Mouse (Mus musculus): ENCODE results near the gene Mlc1. TPM values are rescaled to one million over a fixed set of nuclear protein-coding genes. Genes with fewer than 3 reads are reported as not detected.

Mlc1 gene
- total RNA-seq (2021) = not detected

GRCm38 (mm10) chr15:88978281-88979137, at the start of gene Mlc1:
Gene Mlc1, minus strand, starts transcription at chr15:88979007.
- no peak for DNase-seq

- DNase-seq = no peak
These were observed 41.7 kb upstream of the Mlc1 start for GRCm38 (mm10) chr15:89020492-89020891.

- DNase-seq = peak; percentile 54
These were observed 41.3 kb upstream of the Mlc1 start for GRCm38 (mm10) chr15:89020085-89020484.

GRCm38 (mm10) chr15:89016722-89017121, 37.9 kb upstream of the Mlc1 start:
- DNase-seq = no peak

GRCm38 (mm10) chr15:89007781-89008180, 29.0 kb upstream of the Mlc1 start:
- no peak for DNase-seq

GRCm38 (mm10) chr15:89007002-89007401, 28.2 kb upstream of the Mlc1 start:
- DNase-seq = no peak

GRCm38 (mm10) chr15:89001245-89001644, 22.4 kb upstream of the Mlc1 start:
- no peak for DNase-seq

- DNase-seq = no peak
These were observed 21.6 kb upstream of the Mlc1 start for GRCm38 (mm10) chr15:89000367-89000766.

GRCm38 (mm10) chr15:88999124-88999523, 20.3 kb upstream of the Mlc1 start:
- DNase-seq = peak; percentile 23

GRCm38 (mm10) chr15:88998636-88999035, 19.8 kb upstream of the Mlc1 start:
- no peak for DNase-seq

GRCm38 (mm10) chr15:88989236-88989635, 10.4 kb upstream of the Mlc1 start:
- DNase-seq = no peak

- DNase-seq = no peak
These were observed 3.8 kb upstream of the Mlc1 start, which contains the start of gene Mov10l1 for GRCm38 (mm10) chr15:88982534-88983079. Gene Mov10l1, plus strand, starts transcription at chr15:88982909.

- DNase-seq = no peak
These were observed 285 bp upstream of the Mlc1 start for GRCm38 (mm10) chr15:88979138-88979446.

GRCm38 (mm10) chr15:88972300-88972699, 6.5 kb downstream of the Mlc1 start:
- no peak for DNase-seq

- DNase-seq = no peak
These were observed 14.7 kb downstream of the Mlc1 start for GRCm38 (mm10) chr15:88964070-88964578.

- no peak for DNase-seq
These were observed 21.3 kb downstream of the Mlc1 start for GRCm38 (mm10) chr15:88957522-88957921.

GRCm38 (mm10) chr15:88955342-88955741, 23.5 kb downstream of the Mlc1 start:
- DNase-seq = no peak

- DNase-seq = no peak
These were observed 24.3 kb downstream of the Mlc1 start, which contains the start of gene Ttll8 for GRCm38 (mm10) chr15:88954368-88955072. Gene Ttll8, minus strand, starts transcription at chr15:88954418.

GRCm38 (mm10) chr15:88951246-88951645, 27.6 kb downstream of the Mlc1 start:
- no peak for DNase-seq

- no peak for DNase-seq
These were observed 32.0 kb downstream of the Mlc1 start for GRCm38 (mm10) chr15:88946851-88947250.

GRCm38 (mm10) chr15:88943896-88944551, 34.8 kb downstream of the Mlc1 start:
- DNase-seq = no peak

GRCm38 (mm10) chr15:88942783-88943182, 36.0 kb downstream of the Mlc1 start:
- no peak for DNase-seq

- no peak for DNase-seq
These were observed 41.5 kb downstream of the Mlc1 start for GRCm38 (mm10) chr15:88937291-88937650.
